Mouse (Mus musculus) hindbrain, embryonic 12.5 days (tissue): Measurements from ENCODE around the gene Fer1l4. TPM values are rescaled to one million over a fixed set of nuclear protein-coding genes. Genes with fewer than 3 reads are reported as not detected.

Experiments used
- ATAC-seq: fragments of 200-750 bp; cut with Nextera tagmentation; 2 replicates; pipeline ENCODE4 v1.8.0; 2017; ENCODE audit warnings: moderate TSS enrichment; ENCODE audit not compliant: low FRiP score
- H3K27ac ChIP-seq: fragments of 300-500 bp; sonication (generic); 2 replicates; pipeline ENCODE4 v1.5.1; 2016; ENCODE audit warnings: mild to moderate bottlenecking
- H3K27me3 ChIP-seq: fragments of 300-500 bp; sonication (generic); 2 replicates; pipeline ENCODE4 v1.6.1; 2016; ENCODE audit warnings: mild to moderate bottlenecking
- H3K36me3 ChIP-seq: fragments of 300-500 bp; sonication (generic); 2 replicates; pipeline ENCODE4 v1.6.1; 2016; ENCODE audit warnings: mild to moderate bottlenecking
- H3K4me1 ChIP-seq: fragments of 300-500 bp; sonication (generic); 2 replicates; pipeline ENCODE4 v1.6.1; 2016
- H3K4me2 ChIP-seq: fragments of 300-500 bp; sonication (generic); replicated peaks from 2 replicates; pipeline ENCODE4 v1.6.1; 2016; ENCODE audit warnings: mild to moderate bottlenecking
- H3K4me3 ChIP-seq: fragments of 300-500 bp; sonication (generic); 2 replicates; pipeline ENCODE4 v1.5.1; 2016; ENCODE audit warnings: mild to moderate bottlenecking
- H3K9ac ChIP-seq: fragments of 300-500 bp; sonication (generic); 2 replicates; pipeline ENCODE4 v1.6.1; 2016; ENCODE audit warnings: mild to moderate bottlenecking, moderate library complexity
- H3K9me3 ChIP-seq: fragments of 300-500 bp; sonication (generic); replicated peaks from 2 replicates; pipeline ENCODE4 v1.6.1; 2016; ENCODE audit warnings: mild to moderate bottlenecking
- WGBS: fragments of 180-500 bp; shearing (Covaris S2); methylation state at CpG from one replicate; pipeline ENCODE4 v1.1.7; 2016; 5-methylcytosine and 5-hydroxymethylcytosine counted together
- polyA plus RNA-seq: library from polyadenylated mRNA; unstranded; fragments of >200 nt; fragmentation: Nextera tagmentation; extraction: Ambion mirVana; gene quantifications from 2 replicates; pipeline ENCODE4 v1.2.1, GENCODE M21; 2016

Gene Fer1l4
- polyA plus RNA-seq, result 0.37 TPM in 1 of 2 replicates, not detected in the other

DNA sequence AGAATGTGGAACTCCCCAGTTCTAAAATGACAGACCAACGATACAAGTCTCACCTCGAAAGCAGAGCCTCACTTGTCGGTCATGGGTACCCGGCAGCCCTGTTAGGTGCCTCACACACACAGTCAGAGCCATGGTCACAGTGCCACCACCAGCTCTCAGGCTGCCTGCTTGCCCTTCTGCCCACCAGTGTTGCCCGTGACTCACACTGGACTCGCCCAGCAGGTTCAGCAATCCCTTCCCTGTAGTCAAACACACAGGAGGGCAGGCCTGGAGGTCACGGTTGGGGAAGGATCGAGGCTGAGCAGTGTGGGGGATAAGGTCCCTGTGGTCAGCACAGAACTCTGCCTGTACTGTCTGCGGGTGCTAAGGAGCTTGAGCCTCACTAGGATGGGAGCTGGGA, at the start of gene Fer1l4:
Fer1l4 (minus strand) TSS at position 132 of the 400 bp plus-strand sequence.
- Histone ChIP-seq H3K4me3 (no peak within 1 kb of the TSS), H3K27ac (no peak within 1 kb of the TSS), H3K9ac (no peak within 1 kb of the TSS), H3K9me3 (no peaks in the 10 kb centered on the region), H3K36me3 (no peaks in the 10 kb centered on the region), H3K27me3 (peaks cover 9% of the 10 kb centered on the region), H3K4me2 (no peak within 1 kb of the TSS), H3K4me1 (no peaks in the 10 kb centered on the region)
- no peak for ATAC-seq
- WGBS, result 86% methylated on average over 9 of the region's 9 CpGs

DNA sequence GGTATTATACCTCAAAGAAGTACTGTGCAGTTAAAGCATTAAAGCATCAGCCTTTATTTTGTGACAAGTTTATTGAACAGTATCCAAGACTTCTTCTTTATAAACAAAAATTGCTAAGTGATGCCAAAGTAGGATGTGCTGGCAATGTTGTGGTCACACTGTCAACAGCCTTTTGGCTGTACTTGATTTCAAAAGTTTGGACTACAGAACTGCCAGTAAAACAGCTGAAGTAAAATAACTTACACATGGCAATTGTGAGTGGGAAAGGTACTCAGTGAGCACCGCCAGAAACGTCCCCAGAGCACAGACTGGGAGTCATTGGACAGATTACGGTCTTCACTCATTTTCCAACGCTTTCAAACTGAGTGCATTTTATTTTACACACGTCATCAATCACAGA, 39.2 kb upstream of the Fer1l4 start:
- WGBS, result 85% methylated on average over 5 of the region's 5 CpGs
- Histone ChIP-seq H3K4me2 (no peak overlapping the region), H3K4me3 (no peak overlapping the region), H3K27me3 (no peaks in the 10 kb centered on the region), H3K9ac (no peak overlapping the region), H3K27ac (no peak overlapping the region), H3K4me1 (peaks cover 24% of the 10 kb centered on the region), H3K36me3 (peaks cover 25% of the 10 kb centered on the region), H3K9me3 (no peaks in the 10 kb centered on the region)
- ATAC-seq, result no peak

GRCm38 (mm10) chr2:156089799-156090198, 37.1 kb upstream of the Fer1l4 start:
- Histone ChIP-seq H3K4me1 (peaks cover 24% of the 10 kb centered on the region), H3K4me3 (no peak overlapping the region), H3K36me3 (peaks cover 6% of the 10 kb centered on the region; the same call in 1 of the 2 replicates), H3K27me3 (no peaks in the 10 kb centered on the region), H3K9ac (no peak overlapping the region), H3K9me3 (no peaks in the 10 kb centered on the region), H3K4me2 (no peak overlapping the region), H3K27ac (no peak overlapping the region)
- 54% methylated on average over 1 of the region's 1 CpGs for WGBS
- peak; percentile 73 for ATAC-seq

- no peak overlapping the region for H3K27ac ChIP-seq
- no peak overlapping the region for H3K4me2 ChIP-seq
- H3K4me1 ChIP-seq, result peaks cover 26% of the 10 kb centered on the region
- ATAC-seq, result no peak
- no peak overlapping the region for H3K4me3 ChIP-seq
- no peak overlapping the region for H3K9ac ChIP-seq
- WGBS, result 86% methylated on average over 7 of the region's 7 CpGs
- H3K9me3 ChIP-seq, result no peaks in the 10 kb centered on the region
- H3K27me3 ChIP-seq, result no peaks in the 10 kb centered on the region
- H3K36me3 ChIP-seq, result peaks cover 6% of the 10 kb centered on the region; the same call in 1 of the 2 replicates
These were observed 34.8 kb upstream of the Fer1l4 start for GRCm38 (mm10) chr2:156087391-156088110.

- Histone ChIP-seq H3K27ac (no peak overlapping the region), H3K4me1 (peaks cover 12% of the 10 kb centered on the region; the same call in 1 of the 2 replicates), H3K36me3 (peaks cover under 1% of the 10 kb centered on the region; the same call in 1 of the 2 replicates), H3K27me3 (no peaks in the 10 kb centered on the region), H3K4me3 (no peak overlapping the region), H3K9ac (no peak overlapping the region), H3K9me3 (no peaks in the 10 kb centered on the region), H3K4me2 (no peak overlapping the region)
- WGBS, result 86% methylated on average over 3 of the region's 3 CpGs
- no peak for ATAC-seq
These were observed 31.8 kb upstream of the Fer1l4 start for GRCm38 (mm10) chr2:156084541-156084940.

GRCm38 (mm10) chr2:156080391-156080790, 27.6 kb upstream of the Fer1l4 start:
- peaks cover 40% of the 10 kb centered on the region for H3K36me3 ChIP-seq
- no peak overlapping the region for H3K4me3 ChIP-seq
- H3K4me1 ChIP-seq, result peaks cover 11% of the 10 kb centered on the region; the same call in 1 of the 2 replicates
- no peaks in the 10 kb centered on the region for H3K9me3 ChIP-seq
- H3K4me2 ChIP-seq, result no peak overlapping the region
- H3K9ac ChIP-seq, result no peak overlapping the region
- H3K27me3 ChIP-seq, result no peaks in the 10 kb centered on the region
- WGBS, result 92% methylated on average over 7 of the region's 7 CpGs
- no peak for ATAC-seq
- no peak overlapping the region for H3K27ac ChIP-seq

- Histone ChIP-seq H3K4me1 (peaks cover 11% of the 10 kb centered on the region; the same call in 1 of the 2 replicates), H3K36me3 (peaks cover 47% of the 10 kb centered on the region), H3K4me3 (no peak overlapping the region), H3K27me3 (no peaks in the 10 kb centered on the region), H3K9me3 (no peaks in the 10 kb centered on the region), H3K27ac (no peak overlapping the region), H3K9ac (no peak overlapping the region), H3K4me2 (no peak overlapping the region)
- WGBS, result 58% methylated on average over 4 of the region's 4 CpGs
- no peak for ATAC-seq
These were observed 26.9 kb upstream of the Fer1l4 start for GRCm38 (mm10) chr2:156079674-156080073.

GRCm38 (mm10) chr2:156079183-156079560, 26.4 kb upstream of the Fer1l4 start:
- no peak for ATAC-seq
- no peak overlapping the region for H3K4me3 ChIP-seq
- no peak overlapping the region for H3K9ac ChIP-seq
- peaks cover 48% of the 10 kb centered on the region for H3K36me3 ChIP-seq
- 94% methylated on average over 8 of the region's 8 CpGs for WGBS
- H3K27me3 ChIP-seq, result no peaks in the 10 kb centered on the region
- H3K9me3 ChIP-seq, result no peaks in the 10 kb centered on the region
- H3K4me2 ChIP-seq, result no peak overlapping the region
- peaks cover 11% of the 10 kb centered on the region; the same call in 1 of the 2 replicates for H3K4me1 ChIP-seq
- H3K27ac ChIP-seq, result no peak overlapping the region

- peaks cover 53% of the 10 kb centered on the region for H3K36me3 ChIP-seq
- ATAC-seq, result no peak
- H3K4me1 ChIP-seq, result peaks cover 11% of the 10 kb centered on the region; the same call in 1 of the 2 replicates
- 95% methylated on average over 16 of the region's 16 CpGs for WGBS
- no peaks in the 10 kb centered on the region for H3K27me3 ChIP-seq
- no peak overlapping the region for H3K27ac ChIP-seq
- no peak overlapping the region for H3K4me2 ChIP-seq
- no peak overlapping the region for H3K9ac ChIP-seq
- H3K9me3 ChIP-seq, result no peaks in the 10 kb centered on the region
- H3K4me3 ChIP-seq, result no peak overlapping the region
These were observed 25.9 kb upstream of the Fer1l4 start for GRCm38 (mm10) chr2:156078421-156079182.

GRCm38 (mm10) chr2:156077461-156077860, 24.7 kb upstream of the Fer1l4 start:
- H3K4me3 ChIP-seq, result no peak overlapping the region
- H3K4me1 ChIP-seq, result peaks cover 8% of the 10 kb centered on the region; the same call in 1 of the 2 replicates
- WGBS, result 93% methylated on average over 7 of the region's 7 CpGs
- no peak for ATAC-seq
- no peaks in the 10 kb centered on the region for H3K9me3 ChIP-seq
- H3K27ac ChIP-seq, result no peak overlapping the region
- H3K4me2 ChIP-seq, result no peak overlapping the region
- H3K27me3 ChIP-seq, result no peaks in the 10 kb centered on the region
- no peak overlapping the region for H3K9ac ChIP-seq
- H3K36me3 ChIP-seq, result peaks cover 65% of the 10 kb centered on the region

- Histone ChIP-seq H3K9me3 (no peaks in the 10 kb centered on the region), H3K36me3 (peaks cover 93% of the 10 kb centered on the region), H3K4me3 (no peak overlapping the region), H3K4me1 (no peaks in the 10 kb centered on the region), H3K27me3 (no peaks in the 10 kb centered on the region), H3K4me2 (no peak overlapping the region), H3K9ac (no peak overlapping the region), H3K27ac (no peak overlapping the region)
- ATAC-seq, result no peak
- WGBS, result 95% methylated on average over 15 of the region's 15 CpGs
These were observed 21.0 kb upstream of the Fer1l4 start for GRCm38 (mm10) chr2:156073725-156074124.

DNA sequence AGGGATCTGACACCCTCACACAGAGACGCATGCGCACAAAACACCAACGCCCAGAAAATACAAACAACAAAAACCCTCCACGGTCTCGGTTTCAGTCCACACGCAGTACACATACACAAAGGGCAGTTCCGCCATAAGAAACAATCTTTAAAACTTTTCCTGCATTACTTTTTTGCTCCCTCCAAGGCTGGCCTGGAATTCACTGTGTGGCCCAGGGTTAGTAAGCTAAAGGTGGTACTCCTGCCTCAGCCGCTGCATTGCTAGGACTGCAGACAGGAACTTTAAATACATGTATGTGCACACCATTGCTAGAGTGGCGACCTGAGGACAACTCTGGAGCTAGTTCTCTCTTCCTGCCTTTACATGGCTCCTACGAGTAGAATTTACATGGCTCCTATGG, 18.5 kb upstream of the Fer1l4 start:
- Histone ChIP-seq H3K27ac (no peak overlapping the region), H3K9ac (no peak overlapping the region), H3K9me3 (no peaks in the 10 kb centered on the region), H3K36me3 (peaks cover 83% of the 10 kb centered on the region), H3K4me1 (peaks cover 10% of the 10 kb centered on the region), H3K4me2 (no peak overlapping the region), H3K27me3 (no peaks in the 10 kb centered on the region), H3K4me3 (no peak overlapping the region)
- WGBS, result 95% methylated on average over 10 of the region's 10 CpGs
- ATAC-seq, result no peak
